Mouse (Mus musculus): Measurements from ENCODE around the gene A930009A15Rik.

GRCm38 (mm10) chr10:115571317-115571716 lies 1.5 kb downstream of the A930009A15Rik start:
- no peak for TF ChIP-seq POLR2A (IDR thresholded peaks at IDR 0.05; ENCODE audit: low read depth, low read length)
- TF ChIP-seq CTCF (IDR thresholded peaks at IDR 0.05; ENCODE audit: extremely low read depth, insufficient read length, insufficient replicate concordance, low read depth, low read length) = no peak

Data from small intestine, adult 2 months (tissue).